Mouse (Mus musculus) small intestine, adult 2 months (tissue): ENCODE data around the gene Tuba1c.

Experiments used
- CTCF ChIP-seq: fragments of 200-500 bp; IDR thresholded peaks from 2 replicates; pipeline ENCODE4 v1.5.1; 2012; ENCODE audit warnings: low read depth, mild to moderate bottlenecking, control low read depth, inconsistent platforms, low read length, moderate library complexity, mixed read lengths; ENCODE audit not compliant: insufficient replicate concordance, insufficient read length; ENCODE audit errors: extremely low read depth
- POLR2A ChIP-seq: fragments of 200-500 bp; IDR thresholded peaks from 2 replicates; pipeline ENCODE4 v1.6.1; 2012; ENCODE audit warnings: low read depth, mild to moderate bottlenecking, control low read depth, inconsistent platforms, low read length, moderate library complexity

GRCm38 (mm10) chr15:99082322-99082721 lies 52.6 kb downstream of the Tuba1c start:
- no peak for TF ChIP-seq CTCF
- TF ChIP-seq POLR2A = no peak
